Mouse (Mus musculus) cortical plate, adult 2 months (tissue): ENCODE measurements around the gene Xcl1. TPM values are rescaled to one million over a fixed set of nuclear protein-coding genes. Genes with fewer than 3 reads are reported as not detected.

Experiments
- H3K27ac ChIP-seq: fragments of 200-500 bp; 2 replicates; pipeline ENCODE4 v1.5.1; 2012; ENCODE audit warnings: low read length, control low read depth, inconsistent platforms; ENCODE audit not compliant: insufficient read depth
- H3K4me1 ChIP-seq: fragments of 200-500 bp; 2 replicates; pipeline ENCODE4 v1.6.1; 2011; ENCODE audit warnings: low read length; ENCODE audit not compliant: control insufficient read depth, insufficient read depth
- H3K4me3 ChIP-seq: fragments of 200-500 bp; 2 replicates; pipeline ENCODE4 v1.5.1; 2011; ENCODE audit warnings: mild to moderate bottlenecking, low read length, control low read depth; ENCODE audit not compliant: insufficient read depth
- CTCF ChIP-seq: fragments of 200-500 bp; IDR thresholded peaks from 2 replicates; pipeline ENCODE4 v1.5.1; 2011; ENCODE audit warnings: mild to moderate bottlenecking, control low read depth, low read length; ENCODE audit not compliant: insufficient read depth; ENCODE audit errors: extremely low read depth
- POLR2A ChIP-seq: fragments of 200-500 bp; IDR thresholded peaks from 2 replicates; pipeline ENCODE4 v1.6.1; 2011; ENCODE audit warnings: mild to moderate bottlenecking, low read length, control low read depth; ENCODE audit not compliant: insufficient read depth; ENCODE audit errors: extremely low read depth
- polyA plus RNA-seq: library from polyadenylated mRNA; depleted of rRNA; stranded (reverse); fragments of >200 nt; gene quantifications from 2 replicates; pipeline ENCODE4 v1.2.3, GENCODE M21; 2012

The Xcl1 gene
- polyA plus RNA-seq, 1 experiment = not detected

DNA sequence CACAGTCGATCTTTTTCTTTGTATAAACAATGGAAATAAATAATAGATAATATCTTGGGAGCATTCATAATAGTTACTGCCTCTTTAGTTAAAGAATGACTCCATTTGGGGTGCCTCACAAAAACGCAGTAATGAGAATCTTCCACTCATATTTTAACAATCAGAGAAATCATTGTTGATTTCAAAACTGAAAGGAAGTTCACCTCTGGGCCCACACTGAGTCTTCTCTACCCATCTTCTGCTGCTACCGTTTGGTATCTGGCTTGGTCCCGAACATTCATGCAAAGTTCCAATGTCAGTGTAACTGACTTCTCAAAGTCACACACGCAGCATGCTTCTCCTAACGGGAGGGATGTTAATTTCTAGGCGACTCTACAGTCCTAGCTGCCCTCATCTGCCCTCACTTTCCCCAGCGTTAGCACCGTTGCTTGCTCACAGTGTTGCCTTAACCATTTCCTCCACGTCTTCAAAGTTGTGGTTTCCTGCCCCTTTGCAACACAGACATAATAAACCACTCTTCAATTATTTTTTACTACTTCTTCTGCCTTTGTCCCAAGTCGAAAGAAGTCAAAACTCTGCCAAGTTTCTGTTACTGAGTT is 24.6 kb upstream of the Xcl1 start:
- Histone ChIP-seq H3K4me3 (no peak overlapping the region), H3K4me1 (no peaks in the 10 kb centered on the region), H3K27ac (no peak overlapping the region)
- TF ChIP-seq CTCF = no peak
- TF ChIP-seq POLR2A = no peak

GRCm38 (mm10) chr1:164959160-164959559 is 23.8 kb upstream of the Xcl1 start:
- TF ChIP-seq CTCF = no peak
- TF ChIP-seq POLR2A = no peak
- Histone ChIP-seq H3K27ac (no peak overlapping the region), H3K4me1 (no peaks in the 10 kb centered on the region), H3K4me3 (no peak overlapping the region)

DNA sequence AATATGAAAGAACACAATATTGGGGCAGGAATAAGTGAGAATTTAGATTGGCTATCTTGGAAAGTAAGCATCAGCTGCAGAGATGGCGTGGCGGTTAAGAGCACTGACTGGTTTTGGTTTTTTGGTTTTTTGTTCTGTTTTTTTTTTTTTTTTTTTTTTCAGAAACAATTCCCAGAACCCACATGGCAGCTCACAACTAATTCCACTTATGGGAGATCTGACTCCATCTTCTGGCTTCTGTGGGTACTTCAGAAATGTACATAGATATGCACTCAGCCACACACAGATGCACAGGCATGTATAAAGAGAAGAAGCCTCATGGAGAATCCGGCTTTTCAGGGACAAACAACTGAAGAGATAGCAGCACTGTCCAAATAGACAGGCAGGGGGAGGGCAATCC is 22.6 kb upstream of the Xcl1 start:
- TF ChIP-seq POLR2A (no peak), CTCF (no peak)
- Histone ChIP-seq H3K27ac (no peak overlapping the region), H3K4me1 (no peaks in the 10 kb centered on the region), H3K4me3 (no peak overlapping the region)

DNA sequence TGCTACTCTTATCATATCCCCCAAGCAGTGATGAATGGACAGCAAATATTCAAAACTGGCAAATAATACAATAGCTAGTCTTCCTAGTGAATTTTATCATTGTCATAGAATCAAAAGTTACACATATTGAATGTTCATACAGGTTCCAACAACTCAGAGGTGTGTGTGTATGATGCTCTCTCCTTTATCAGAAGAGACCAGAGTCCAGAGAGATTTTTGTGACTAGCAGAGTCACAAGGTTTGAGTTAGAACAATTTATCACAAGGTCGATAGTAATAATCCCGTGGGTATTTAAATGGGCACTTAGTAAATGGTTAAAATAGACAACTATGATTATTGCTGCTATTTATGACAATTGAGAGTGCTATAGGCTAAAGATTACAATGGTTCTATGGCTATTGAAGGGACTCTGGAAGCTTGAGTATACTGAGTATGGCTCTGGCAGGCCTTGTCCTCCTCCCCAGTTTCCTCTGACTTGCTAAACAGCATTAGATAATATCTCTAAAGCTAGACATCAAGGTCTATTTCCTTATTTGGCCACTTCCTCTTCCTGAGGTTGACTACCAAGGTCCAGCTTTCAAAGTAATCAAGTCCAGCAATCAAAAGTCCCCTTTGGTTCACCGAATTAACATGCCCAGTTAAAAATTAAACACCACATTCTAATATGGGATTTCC is 21.5 kb upstream of the Xcl1 start:
- Histone ChIP-seq H3K27ac (no peak overlapping the region), H3K4me3 (no peak overlapping the region), H3K4me1 (no peaks in the 10 kb centered on the region)
- TF ChIP-seq POLR2A (no peak), CTCF (no peak)

DNA sequence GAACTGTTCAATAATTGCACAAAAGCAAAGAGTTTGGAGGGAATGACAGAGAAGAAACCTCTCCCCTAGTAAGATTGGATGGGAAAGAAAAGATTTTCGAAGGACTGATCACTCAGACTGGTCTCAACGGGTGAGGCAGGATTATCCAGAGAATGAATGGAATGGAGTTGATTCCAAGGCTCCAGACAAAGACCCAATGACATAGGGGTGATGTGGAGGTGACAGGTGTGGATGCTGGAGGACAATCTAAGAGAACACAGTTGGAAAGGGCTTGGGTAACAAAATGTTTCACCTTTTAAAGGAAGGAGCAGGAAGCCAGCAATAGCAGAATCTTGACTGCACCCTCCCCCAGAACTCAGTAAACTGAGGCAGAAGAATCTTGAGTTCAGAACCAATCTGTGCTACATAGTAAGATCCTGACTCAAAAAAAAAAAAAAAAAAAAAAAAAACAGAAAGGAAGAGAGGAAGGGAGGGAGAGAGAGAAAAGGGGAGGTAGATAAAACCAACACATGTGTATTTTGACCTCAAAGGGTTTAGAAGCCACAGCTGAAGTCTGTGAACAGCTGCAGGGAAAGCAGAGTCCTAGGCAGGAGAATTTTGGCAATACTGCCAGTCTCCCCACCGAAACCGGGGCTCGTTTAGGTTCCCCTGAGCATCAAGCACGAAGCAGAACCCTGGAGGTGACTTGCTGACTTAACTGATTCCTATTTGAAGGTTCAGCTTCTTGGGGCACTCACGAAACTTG is 20.3 kb upstream of the Xcl1 start:
- H3K4me1 ChIP-seq = no peaks in the 10 kb centered on the region
- H3K4me3 ChIP-seq = no peak overlapping the region
- no peak for TF ChIP-seq CTCF
- TF ChIP-seq POLR2A = no peak
- H3K27ac ChIP-seq = no peak overlapping the region

DNA sequence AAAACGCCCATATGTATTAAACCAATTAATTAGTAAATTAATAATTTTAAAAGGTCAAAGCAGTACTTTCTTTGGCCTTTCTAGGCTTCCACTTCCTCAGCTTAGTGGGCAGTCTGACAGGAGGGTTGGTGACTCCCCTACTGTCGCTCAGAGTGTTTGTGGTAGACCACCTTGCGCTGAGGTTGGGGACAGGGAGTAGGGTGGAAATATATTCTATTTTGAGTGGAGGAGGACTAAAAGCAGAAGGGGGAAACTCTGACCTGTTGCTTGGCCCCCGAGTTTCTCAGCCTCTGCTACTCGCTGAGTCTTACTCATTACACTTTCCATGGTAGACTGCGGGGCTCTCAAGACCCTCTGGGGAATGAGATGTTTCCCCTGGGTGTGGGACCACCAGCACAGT is 18.2 kb upstream of the Xcl1 start:
- no peak overlapping the region for H3K4me3 ChIP-seq
- H3K4me1 ChIP-seq = no peaks in the 10 kb centered on the region
- TF ChIP-seq POLR2A (no peak), CTCF (no peak)

DNA sequence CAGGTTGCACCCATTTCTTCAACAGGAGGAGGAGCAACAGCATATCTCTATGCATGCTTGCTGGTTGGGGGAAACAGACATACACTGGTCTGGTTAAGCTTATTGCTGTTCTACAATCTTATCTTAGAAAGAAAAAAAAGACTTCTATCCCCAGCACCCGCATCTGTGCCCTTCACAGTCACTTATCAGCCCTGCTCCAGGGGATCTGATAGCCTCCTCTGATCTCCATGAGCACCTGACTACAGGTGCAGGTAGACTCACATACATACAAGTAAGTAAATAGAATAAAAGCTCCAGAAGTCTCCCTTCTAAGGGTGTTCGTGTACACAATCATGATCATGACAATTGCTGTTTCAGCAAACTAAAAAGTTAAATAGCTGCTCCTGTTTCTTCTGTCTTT is 733 bp upstream of the Xcl1 start:
- Histone ChIP-seq H3K4me3 (no peak overlapping the region), H3K4me1 (peaks cover 2% of the 10 kb centered on the region), H3K27ac (no peak overlapping the region)
- TF ChIP-seq CTCF = no peak
- TF ChIP-seq POLR2A = no peak

More for the DNA sequence above, 18.2 kb upstream of the Xcl1 start:
- no peak overlapping the region for H3K27ac ChIP-seq

DNA sequence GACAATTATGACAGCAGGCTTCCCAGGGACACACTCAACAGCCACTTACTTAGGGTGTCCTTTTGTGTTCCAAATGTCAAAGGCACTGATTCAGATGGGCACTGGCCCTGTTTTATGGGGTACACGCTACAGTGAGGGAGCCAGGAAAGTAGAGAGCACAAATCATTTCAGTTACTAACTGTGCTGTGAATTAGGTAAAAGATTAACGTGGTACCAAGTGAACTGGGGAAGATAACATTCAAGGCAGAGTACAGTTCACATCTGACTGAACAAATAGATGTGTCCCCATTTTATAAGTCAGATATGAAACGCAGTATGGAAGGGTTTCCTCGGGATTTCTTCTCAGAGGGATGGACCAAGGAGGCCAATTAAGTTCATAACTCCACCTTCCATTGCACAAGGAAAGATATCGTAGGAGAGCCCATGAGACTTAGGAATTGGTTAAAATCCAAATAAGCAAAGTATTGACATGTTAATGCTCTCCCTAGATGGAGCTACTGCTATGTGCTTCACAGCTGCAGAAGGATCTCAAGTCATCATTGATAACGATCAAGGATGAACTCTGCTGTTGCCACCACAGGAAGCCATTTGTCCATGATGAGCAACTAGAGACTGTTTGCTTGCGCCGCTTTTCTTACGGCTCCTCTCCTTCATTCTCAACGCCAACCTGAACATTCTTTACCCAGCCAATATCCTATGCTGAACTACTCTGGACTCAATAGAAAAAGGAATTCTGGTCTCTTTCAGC is 1.7 kb downstream of the Xcl1 start:
- peaks cover 2% of the 10 kb centered on the region for H3K4me1 ChIP-seq
- no peak overlapping the region for H3K4me3 ChIP-seq
- TF ChIP-seq CTCF = no peak
- TF ChIP-seq POLR2A = no peak
- H3K27ac ChIP-seq = no peak overlapping the region

GRCm38 (mm10) chr1:164931135-164931534 is 4.2 kb downstream of the Xcl1 start:
- TF ChIP-seq POLR2A (no peak), CTCF (no peak)
- no peak overlapping the region for H3K27ac ChIP-seq
- H3K4me1 ChIP-seq = peaks cover 4% of the 10 kb centered on the region
- no peak overlapping the region for H3K4me3 ChIP-seq

- Histone ChIP-seq H3K4me1 (peaks cover 4% of the 10 kb centered on the region), H3K4me3 (no peak overlapping the region), H3K27ac (no peak overlapping the region)
- no peak for TF ChIP-seq CTCF
- no peak for TF ChIP-seq POLR2A
These were observed 5.3 kb downstream of the Xcl1 start for GRCm38 (mm10) chr1:164930006-164930405.
